Mouse (Mus musculus) limb, embryonic 13.5 days (tissue): ENCODE measurements around the gene Plb1. TPM values are rescaled to one million over a fixed set of nuclear protein-coding genes. Genes with fewer than 3 reads are reported as not detected.

Experiments
- ATAC-seq: fragments of 200-750 bp; cut with Nextera tagmentation; 2 replicates; pipeline ENCODE4 v1.8.0; 2017; ENCODE audit warnings: low read depth, moderate number of reproducible peaks, moderate TSS enrichment; ENCODE audit not compliant: low FRiP score
- H3K27ac ChIP-seq: fragments of 300-500 bp; sonication (generic); 2 replicates; pipeline ENCODE4 v1.5.1; 2015; ENCODE audit warnings: inconsistent platforms, mild to moderate bottlenecking, moderate library complexity
- H3K27me3 ChIP-seq: fragments of 300-500 bp; sonication (generic); 2 replicates; pipeline ENCODE4 v1.6.1; 2015; ENCODE audit warnings: mild to moderate bottlenecking, inconsistent platforms
- H3K36me3 ChIP-seq: fragments of 300-500 bp; sonication (generic); 2 replicates; pipeline ENCODE4 v1.6.1; 2015; ENCODE audit warnings: inconsistent platforms, mild to moderate bottlenecking, moderate library complexity
- H3K4me1 ChIP-seq: fragments of 300-500 bp; sonication (generic); 2 replicates; pipeline ENCODE4 v1.6.1; 2015; ENCODE audit warnings: inconsistent platforms
- H3K4me2 ChIP-seq: fragments of 300-500 bp; sonication (generic); replicated peaks from 2 replicates; pipeline ENCODE4 v1.6.1; 2015; ENCODE audit warnings: inconsistent platforms, mild to moderate bottlenecking, moderate library complexity
- H3K4me3 ChIP-seq: fragments of 300-500 bp; sonication (generic); 2 replicates; pipeline ENCODE4 v1.5.1; 2015; ENCODE audit warnings: moderate library complexity, mild to moderate bottlenecking, inconsistent platforms
- H3K9ac ChIP-seq: fragments of 300-500 bp; sonication (generic); 2 replicates; pipeline ENCODE4 v1.6.1; 2015; ENCODE audit warnings: mild to moderate bottlenecking, inconsistent platforms
- H3K9me3 ChIP-seq: fragments of 300-500 bp; sonication (generic); 2 replicates; pipeline ENCODE4 v1.6.1; 2016; ENCODE audit warnings: inconsistent platforms
- WGBS: fragments of 180-500 bp; shearing (Covaris S2); methylation state at CpG from one replicate; pipeline ENCODE4 v1.1.7; 2015; 5-methylcytosine and 5-hydroxymethylcytosine counted together
- polyA plus RNA-seq: library from polyadenylated mRNA; unstranded; fragments of >200 nt; fragmentation: Nextera tagmentation; extraction: Ambion mirVana; gene quantifications from 2 replicates; pipeline ENCODE4 v1.2.1, GENCODE M21; 2015

The Plb1 gene
- polyA plus RNA-seq, 1 experiment from 2014 or later: 1.0 TPM

- H3K36me3 ChIP-seq: no peaks in the 10 kb centered on the region
- H3K27ac ChIP-seq: no peak overlapping the region
- H3K4me3 ChIP-seq: no peak overlapping the region
- 75% methylated on average over 4 of the region's 4 CpGs for WGBS
- no peak for ATAC-seq
- 0 out of 2 replicates have a peak, but pooled peaks cover 5% of the 10 kb centered on the region for H3K9me3 ChIP-seq
- H3K4me1 ChIP-seq: no peaks in the 10 kb centered on the region
- no peaks in the 10 kb centered on the region for H3K27me3 ChIP-seq
- no peak overlapping the region for H3K9ac ChIP-seq
- H3K4me2 ChIP-seq: no peak overlapping the region
These were observed 30.0 kb downstream of the Plb1 start for GRCm38 (mm10) chr5:32262534-32262933.

GRCm38 (mm10) chr5:32272502-32272901 lies 40.0 kb downstream of the Plb1 start:
- H3K36me3 ChIP-seq: no peaks in the 10 kb centered on the region
- ATAC-seq: no peak
- 45% methylated on average over 7 of the region's 7 CpGs for WGBS

GRCm38 (mm10) chr5:32278000-32278694 lies 45.6 kb downstream of the Plb1 start:
- WGBS: 77% methylated on average over 5 of the region's 5 CpGs
- Histone ChIP-seq H3K27me3 (no peaks in the 10 kb centered on the region), H3K36me3 (no peaks in the 10 kb centered on the region), H3K4me1 (peaks cover 5% of the 10 kb centered on the region), H3K4me2 (no peak overlapping the region), H3K9me3 (no peaks in the 10 kb centered on the region), H3K9ac (no peak overlapping the region), H3K4me3 (no peak overlapping the region), H3K27ac (no peak overlapping the region)
- no peak for ATAC-seq

More at GRCm38 (mm10) chr5:32272502-32272901, 40.0 kb downstream of the Plb1 start:
- no peaks in the 10 kb centered on the region for H3K9me3 ChIP-seq
- no peak overlapping the region for H3K4me3 ChIP-seq
- no peak overlapping the region for H3K27ac ChIP-seq
- H3K9ac ChIP-seq: no peak overlapping the region
- H3K27me3 ChIP-seq: no peaks in the 10 kb centered on the region
- H3K4me1 ChIP-seq: no peaks in the 10 kb centered on the region
- no peak overlapping the region for H3K4me2 ChIP-seq

GRCm38 (mm10) chr5:32280066-32280465 lies 47.6 kb downstream of the Plb1 start:
- WGBS: 37% methylated on average over 3 of the region's 3 CpGs

GRCm38 (mm10) chr5:32282345-32282744 lies 49.8 kb downstream of the Plb1 start:
- Histone ChIP-seq H3K4me3 (no peak overlapping the region), H3K27me3 (no peaks in the 10 kb centered on the region), H3K9ac (no peak overlapping the region), H3K27ac (no peak overlapping the region), H3K9me3 (no peaks in the 10 kb centered on the region), H3K4me2 (no peak overlapping the region), H3K36me3 (no peaks in the 10 kb centered on the region), H3K4me1 (peaks cover 5% of the 10 kb centered on the region)
- 40% methylated on average over 4 of the region's 4 CpGs for WGBS
- no peak for ATAC-seq

More at GRCm38 (mm10) chr5:32280066-32280465, 47.6 kb downstream of the Plb1 start:
- no peaks in the 10 kb centered on the region for H3K27me3 ChIP-seq
- no peak overlapping the region for H3K27ac ChIP-seq
- no peaks in the 10 kb centered on the region for H3K36me3 ChIP-seq
- no peak overlapping the region for H3K4me2 ChIP-seq
- peaks cover 5% of the 10 kb centered on the region for H3K4me1 ChIP-seq
- no peaks in the 10 kb centered on the region for H3K9me3 ChIP-seq
- H3K9ac ChIP-seq: no peak overlapping the region
- H3K4me3 ChIP-seq: no peak overlapping the region
- no peak for ATAC-seq

GRCm38 (mm10) chr5:32283457-32283856 lies 50.9 kb downstream of the Plb1 start:
- WGBS: 79% methylated on average over 2 of the region's 2 CpGs
- Histone ChIP-seq H3K9me3 (no peaks in the 10 kb centered on the region), H3K36me3 (no peaks in the 10 kb centered on the region), H3K4me3 (no peak overlapping the region), H3K9ac (no peak overlapping the region), H3K27me3 (no peaks in the 10 kb centered on the region), H3K4me2 (no peak overlapping the region), H3K27ac (no peak overlapping the region), H3K4me1 (peaks cover 5% of the 10 kb centered on the region)
- ATAC-seq: no peak

GRCm38 (mm10) chr5:32286315-32286714 lies 53.8 kb downstream of the Plb1 start:
- ATAC-seq: no peak
- Histone ChIP-seq H3K4me3 (no peak overlapping the region), H3K27me3 (no peaks in the 10 kb centered on the region), H3K36me3 (no peaks in the 10 kb centered on the region), H3K27ac (no peak overlapping the region), H3K4me2 (no peak overlapping the region), H3K4me1 (peaks cover 5% of the 10 kb centered on the region), H3K9ac (no peak overlapping the region), H3K9me3 (no peaks in the 10 kb centered on the region)
- WGBS: 53% methylated on average over 4 of the region's 4 CpGs

GRCm38 (mm10) chr5:32288021-32288420 lies 55.5 kb downstream of the Plb1 start:
- H3K36me3 ChIP-seq: no peaks in the 10 kb centered on the region
- no peaks in the 10 kb centered on the region for H3K4me1 ChIP-seq
- no peaks in the 10 kb centered on the region for H3K9me3 ChIP-seq
- no peaks in the 10 kb centered on the region for H3K27me3 ChIP-seq
- H3K4me2 ChIP-seq: no peak overlapping the region
- no peak overlapping the region for H3K4me3 ChIP-seq
- ATAC-seq: no peak
- no peak overlapping the region for H3K27ac ChIP-seq
- no peak overlapping the region for H3K9ac ChIP-seq

- H3K36me3 ChIP-seq: no peaks in the 10 kb centered on the region
- no peaks in the 10 kb centered on the region for H3K27me3 ChIP-seq
- no peak overlapping the region for H3K4me3 ChIP-seq
- H3K4me2 ChIP-seq: no peak overlapping the region
- ATAC-seq: no peak
- H3K27ac ChIP-seq: no peak overlapping the region
- H3K4me1 ChIP-seq: no peaks in the 10 kb centered on the region
- no peak overlapping the region for H3K9ac ChIP-seq
- WGBS: 76% methylated on average over 2 of the region's 2 CpGs
- no peaks in the 10 kb centered on the region for H3K9me3 ChIP-seq
These were observed 58.8 kb downstream of the Plb1 start for GRCm38 (mm10) chr5:32291316-32291715.

GRCm38 (mm10) chr5:32302991-32303921 lies 70.7 kb downstream of the Plb1 start:
- Histone ChIP-seq H3K4me3 (peak overlapping the region; percentile 29), H3K27me3 (no peaks in the 10 kb centered on the region), H3K9ac (peak overlapping the region; percentile 59; the same call in 1 of the 2 replicates), H3K9me3 (no peaks in the 10 kb centered on the region), H3K27ac (no peak overlapping the region), H3K4me2 (peak overlapping the region; percentile 63), H3K4me1 (0 out of 2 replicates have a peak, but pooled peaks cover 10% of the 10 kb centered on the region), H3K36me3 (no peaks in the 10 kb centered on the region)
- WGBS: 7% methylated on average over 23 of the region's 23 CpGs
- peak; percentile 91 for ATAC-seq

- Histone ChIP-seq H3K27me3 (no peaks in the 10 kb centered on the region), H3K4me3 (no peak overlapping the region), H3K36me3 (no peaks in the 10 kb centered on the region), H3K9ac (no peak overlapping the region), H3K4me1 (0 out of 2 replicates have a peak, but pooled peaks cover 10% of the 10 kb centered on the region), H3K4me2 (no peak overlapping the region), H3K9me3 (no peaks in the 10 kb centered on the region), H3K27ac (no peak overlapping the region)
- ATAC-seq: no peak
- WGBS: 62% methylated on average over 2 of the region's 2 CpGs
These were observed 74.6 kb downstream of the Plb1 start for GRCm38 (mm10) chr5:32307106-32307505.

GRCm38 (mm10) chr5:32308647-32309046 lies 76.1 kb downstream of the Plb1 start:
- Histone ChIP-seq H3K36me3 (no peaks in the 10 kb centered on the region), H3K4me2 (no peak overlapping the region), H3K9me3 (no peaks in the 10 kb centered on the region), H3K27ac (no peak overlapping the region), H3K9ac (no peak overlapping the region), H3K27me3 (no peaks in the 10 kb centered on the region), H3K4me3 (no peak overlapping the region), H3K4me1 (0 out of 2 replicates have a peak, but pooled peaks cover under 1% of the 10 kb centered on the region)
- 92% methylated on average over 4 of the region's 4 CpGs for WGBS
- no peak for ATAC-seq
